Mouse (Mus musculus) embryonic stem cell, embryonic (primary cell): Measurements from ENCODE around the gene Jakmip3.

Source experiments
- CTCF ChIA-PET, 4 experiments: fragments of 300-600 bp in 2 of 4; fragments of 350-600 bp in 2 of 4; sonication (Branson Sonifier 250); formaldehyde crosslinking; loops; one replicate each; lab custom pipeline; 2022; ENCODE audit warnings: inconsistent platforms in 2 of 4; lab: Charles Lee
- POLR2A ChIA-PET, 4 experiments: fragments of 300-600 bp in 2 of 4; fragments of 350-600 bp in 2 of 4; sonication (Branson Sonifier 250); formaldehyde crosslinking; loops; one replicate each; lab custom pipeline; 2022; ENCODE audit warnings: antibody characterized with exemption in 4 of 4, inconsistent platforms in 1 of 4; lab: Charles Lee

The Jakmip3 gene

DNA sequence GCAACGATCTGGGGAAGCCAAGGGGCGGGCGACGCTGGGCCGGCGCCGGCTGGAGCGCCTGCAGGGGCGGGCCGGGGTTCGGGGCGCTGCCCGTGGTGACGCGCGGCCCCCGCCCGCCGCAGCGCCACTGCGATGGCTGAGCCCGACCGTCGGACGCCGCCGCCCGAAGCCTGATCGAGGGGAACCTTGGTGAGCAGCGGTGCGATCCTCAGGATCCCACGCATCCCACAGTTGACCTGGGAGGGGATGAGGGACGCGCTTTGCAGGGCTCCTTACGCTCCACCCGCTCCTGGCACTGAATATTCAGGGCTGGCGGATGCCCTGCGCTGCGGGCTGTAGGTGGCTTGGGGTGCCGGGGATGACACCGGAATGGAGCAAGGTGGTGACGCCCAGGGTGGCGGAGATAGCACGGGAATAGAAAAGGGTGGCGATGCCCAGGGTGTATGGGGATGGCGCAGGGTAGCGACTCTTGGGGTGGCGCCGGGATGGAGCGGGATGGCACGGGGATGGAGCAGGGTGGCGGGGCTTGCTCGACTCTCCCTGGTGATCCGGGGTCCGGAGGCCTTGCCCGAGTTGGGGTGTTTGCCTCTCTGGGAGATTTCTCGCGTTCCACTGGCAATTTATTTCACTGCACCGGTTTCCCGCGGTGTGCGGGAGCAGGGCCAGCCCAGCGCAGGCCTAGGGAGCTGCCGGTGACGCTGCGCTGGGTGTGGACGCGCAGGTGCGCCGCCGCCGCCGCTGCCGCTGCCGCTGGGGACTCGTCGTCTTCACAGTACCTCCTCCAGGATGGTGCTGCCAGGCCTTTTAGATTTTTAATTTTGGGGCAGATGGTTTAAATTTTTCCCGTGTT lies at the start of gene Jakmip3:
TSS of gene Jakmip3 (plus strand) at position 119 of the 850 bp plus-strand sequence.
- ChIA-PET POLR2A (no interaction called here), CTCF (interaction anchor here in 1 of 4 experiments (1.0 to 1.5 kb wide), 3 partner anchors 17 to 251 kb away, joined by 3 to 4 read pairs (median 3); no protein-coding TSS in a partner anchor)

DNA sequence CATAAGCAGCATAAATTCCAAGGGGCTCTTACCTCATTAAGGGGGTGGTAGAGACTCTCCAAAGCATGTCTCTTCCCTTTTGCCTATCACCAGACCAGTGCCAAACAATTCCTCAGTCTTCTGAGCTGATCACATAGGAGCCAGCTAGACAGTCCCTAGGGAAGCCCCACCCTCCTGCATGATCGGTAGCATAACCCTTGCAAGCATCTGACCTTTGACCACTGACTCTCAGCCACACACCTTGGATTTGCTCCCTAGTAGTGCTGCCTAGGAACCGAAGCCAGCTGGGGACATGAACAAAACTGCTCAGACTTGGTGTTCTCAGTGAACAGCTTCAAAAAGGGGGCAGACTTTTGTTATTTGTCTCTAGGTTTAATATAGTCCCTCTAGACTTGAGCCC lies 42.4 kb upstream of the Jakmip3 start:
- ChIA-PET CTCF (interaction anchor here in 2 of 4 experiments (0.6 to 1.1 kb wide), 3 partner anchors 21 to 403 kb away, joined by 3 to 5 read pairs (median 3); no protein-coding TSS in a partner anchor), POLR2A (interaction anchor here in 2 of 4 experiments (1.0 to 2.3 kb wide), 8 partner anchors 9 to 49 kb away, joined by 3 to 9 read pairs (median 5); no protein-coding TSS in a partner anchor)

DNA sequence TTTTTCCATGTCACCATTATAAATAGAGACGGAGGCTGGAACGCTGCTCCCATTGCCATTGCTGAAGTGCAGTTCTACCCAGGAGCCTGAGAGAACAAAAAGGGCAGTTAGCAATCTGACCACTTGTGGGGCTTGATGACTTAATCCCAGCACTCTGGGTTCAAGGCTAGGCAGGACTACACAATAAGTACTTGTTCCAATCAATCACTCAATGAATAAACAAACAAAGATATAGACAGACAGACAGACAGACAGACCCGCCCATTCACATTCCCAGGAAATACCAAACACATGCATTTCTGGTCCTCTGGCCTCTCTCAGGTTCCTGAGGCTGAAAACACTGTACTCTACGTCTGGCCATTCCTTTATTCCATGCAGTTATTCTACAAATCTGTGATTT lies 41.8 kb upstream of the Jakmip3 start:
- POLR2A ChIA-PET, result interaction anchor here in 2 of 4 experiments (1.0 to 2.3 kb wide), 6 partner anchors 9 to 49 kb away, joined by 3 to 9 read pairs (median 5); no protein-coding TSS in a partner anchor
- CTCF ChIA-PET, result interaction anchor here in 2 of 4 experiments (0.6 to 1.6 kb wide), 3 partner anchors 20 to 366 kb away, joined by 3 read pairs; no protein-coding TSS in a partner anchor

DNA sequence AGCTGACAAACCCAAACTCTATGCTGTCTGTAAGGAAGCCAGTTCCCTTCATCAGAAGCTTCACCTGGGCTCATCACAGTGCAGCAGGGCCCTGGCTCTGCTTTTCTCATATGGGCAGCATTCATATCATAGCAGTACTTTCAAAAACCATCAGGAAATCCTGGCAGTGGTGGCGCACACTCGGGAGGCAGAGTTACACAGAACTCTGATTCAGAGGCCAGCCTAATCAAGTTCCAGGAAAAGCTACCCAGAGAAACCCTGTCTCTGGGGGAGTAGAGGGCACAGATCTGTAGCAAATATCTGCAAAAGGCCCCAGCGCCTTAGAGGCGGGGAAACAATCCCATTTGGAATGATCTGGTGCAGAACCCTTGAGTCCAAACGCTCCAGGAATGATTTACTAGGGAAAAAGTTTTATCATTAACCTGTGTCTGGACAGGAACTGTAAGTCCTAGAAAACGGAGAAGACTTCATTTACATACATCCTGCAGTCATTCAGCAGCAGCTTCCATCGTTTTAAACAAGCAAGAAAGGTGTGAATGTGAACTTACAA lies 36.6 kb upstream of the Jakmip3 start:
- POLR2A ChIA-PET, result interaction anchor here in 2 of 4 experiments (1.0 to 2.3 kb wide), 4 partner anchors 10 to 58 kb away, joined by 3 to 10 read pairs (median 6); partner anchors contain the start of genes Mapk1ip1 (in 1 of the 2) and Ppp2r2d (in 1 of the 2)
- CTCF ChIA-PET, result interaction anchor here in 2 of 4 experiments (0.6 to 3.9 kb wide), 3 partner anchors 19 to 947 kb away, joined by 3 to 15 read pairs (median 4); no protein-coding TSS in a partner anchor

- POLR2A ChIA-PET, result interaction anchor here in 3 of 4 experiments (0.9 to 3.2 kb wide), 18 partner anchors 8 to 307 kb away, joined by 3 to 29 read pairs (median 4); partner anchors contain the start of genes Mapk1ip1 (in 2 of the 3), Ppp2r2d (in 2 of the 3), Lrrc27 (in 1 of the 3) and Stk32c (in 1 of the 3)
Measured at GRCm38 (mm10) chr7:138906441-138906840, 34.1 kb upstream of the Jakmip3 start.

DNA sequence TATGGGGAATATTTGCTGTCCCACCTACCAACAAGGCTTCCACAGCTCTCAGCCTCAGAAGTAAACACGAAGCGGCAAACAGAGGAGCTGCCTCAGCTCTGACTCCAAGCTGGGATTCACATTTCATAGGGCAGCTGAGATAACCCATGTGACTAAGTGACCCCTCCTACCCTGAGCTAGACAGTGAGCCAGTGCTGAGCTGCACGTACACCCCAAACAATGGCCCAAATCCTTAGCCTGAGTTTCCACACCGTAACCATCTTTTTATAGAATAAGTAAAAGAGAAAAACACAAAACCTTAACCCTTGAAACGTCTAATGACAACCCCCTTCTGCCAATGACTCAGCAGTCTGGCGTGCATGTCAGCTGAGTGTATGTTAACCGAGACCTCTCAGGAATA lies 33.5 kb upstream of the Jakmip3 start:
- ChIA-PET POLR2A (interaction anchor here (0.7 to 3.2 kb wide), 23 partner anchors 9 to 306 kb away, joined by 3 to 29 read pairs (median 4); partner anchors contain the start of genes Mapk1ip1 (in 2 of the 4), Ppp2r2d (in 2 of the 4), Lrrc27 (in 1 of the 4) and Stk32c (in 1 of the 4)), CTCF (interaction anchor here (0.6 to 1.8 kb wide), 6 partner anchors 12 to 72 kb away, joined by 3 to 7 read pairs (median 4); no protein-coding TSS in a partner anchor)

More at GRCm38 (mm10) chr7:138906441-138906840, 34.1 kb upstream of the Jakmip3 start:
- CTCF ChIA-PET, result interaction anchor here in 3 of 4 experiments (0.6 to 3.9 kb wide), 8 partner anchors 12 to 959 kb away, joined by 3 to 15 read pairs (median 4); no protein-coding TSS in a partner anchor

GRCm38 (mm10) chr7:138907976-138908375 lies 32.6 kb upstream of the Jakmip3 start:
- CTCF ChIA-PET, result interaction anchor here in 3 of 4 experiments (0.7 to 1.8 kb wide), 4 partner anchors 14 to 125 kb away, joined by 3 to 8 read pairs (median 6); no protein-coding TSS in a partner anchor
- POLR2A ChIA-PET, result interaction anchor here (0.8 to 3.0 kb wide), 12 partner anchors 10 to 1471 kb away, joined by 3 to 29 read pairs (median 3); partner anchors contain the start of genes Mapk1ip1 (in 1 of the 4) and Ppp2r2d (in 1 of the 4)

DNA sequence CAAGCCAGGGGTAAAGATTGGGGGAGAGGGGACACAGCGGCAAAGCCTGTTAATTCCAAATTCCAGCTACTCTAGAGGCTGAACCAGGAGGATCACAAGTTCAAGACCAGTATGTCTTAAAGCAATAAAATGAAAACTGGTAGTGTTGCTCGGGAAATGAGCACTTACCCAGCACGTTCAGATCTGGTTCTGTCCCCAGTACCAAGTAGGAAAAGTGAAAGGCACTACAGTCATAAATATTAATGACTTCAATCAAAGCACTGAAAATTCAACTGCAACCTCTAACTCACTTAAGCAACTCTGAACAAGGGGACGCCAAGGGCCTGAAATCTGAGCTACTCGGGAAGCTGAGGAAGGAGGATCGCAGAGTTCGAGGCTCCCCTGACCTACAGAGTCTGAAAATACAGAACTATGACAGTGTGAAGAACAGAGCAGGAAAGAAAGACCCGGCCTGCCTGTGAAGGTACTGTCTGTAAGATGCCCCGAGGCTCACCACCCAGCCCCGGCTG lies 31.7 kb upstream of the Jakmip3 start:
- ChIA-PET CTCF (interaction anchor here in 2 of 4 experiments (1.2 to 1.8 kb wide), 2 partner anchors 14 to 15 kb away, joined by 3 to 6 read pairs; no protein-coding TSS in a partner anchor), POLR2A (interaction anchor here in 2 of 4 experiments (1.0 to 3.0 kb wide), 6 partner anchors 15 to 1472 kb away, joined by 3 to 29 read pairs (median 3); partner anchors contain the start of genes Mapk1ip1 (in 1 of the 2) and Ppp2r2d (in 1 of the 2))

- CTCF ChIA-PET, result interaction anchor here in 3 of 4 experiments (0.6 to 1.8 kb wide), 9 partner anchors 10 to 69 kb away, joined by 3 to 10 read pairs (median 3); no protein-coding TSS in a partner anchor
- POLR2A ChIA-PET, result interaction anchor here in 3 of 4 experiments (0.8 to 3.0 kb wide), 15 partner anchors 10 to 1473 kb away, joined by 3 to 29 read pairs (median 4); partner anchors contain the start of genes Mapk1ip1 (in 2 of the 3) and Ppp2r2d (in 2 of the 3)
Measured at GRCm38 (mm10) chr7:138909277-138910192, 31.0 kb upstream of the Jakmip3 start, which contains the start of gene Bnip3. Gene Bnip3 (minus strand): TSS chr7:138909519.

- POLR2A ChIA-PET, result interaction anchor here in 3 of 4 experiments (0.7 to 1.9 kb wide), 15 partner anchors 9 to 64 kb away, joined by 3 to 15 read pairs (median 3); partner anchors contain the start of genes Mapk1ip1 (in 2 of the 3) and Ppp2r2d (in 2 of the 3)
- CTCF ChIA-PET, result interaction anchor here in 3 of 4 experiments (0.6 to 1.8 kb wide), 8 partner anchors 9 to 70 kb away, joined by 3 to 10 read pairs (median 4); no protein-coding TSS in a partner anchor
Measured at GRCm38 (mm10) chr7:138910193-138910562, 30.4 kb upstream of the Jakmip3 start.

DNA sequence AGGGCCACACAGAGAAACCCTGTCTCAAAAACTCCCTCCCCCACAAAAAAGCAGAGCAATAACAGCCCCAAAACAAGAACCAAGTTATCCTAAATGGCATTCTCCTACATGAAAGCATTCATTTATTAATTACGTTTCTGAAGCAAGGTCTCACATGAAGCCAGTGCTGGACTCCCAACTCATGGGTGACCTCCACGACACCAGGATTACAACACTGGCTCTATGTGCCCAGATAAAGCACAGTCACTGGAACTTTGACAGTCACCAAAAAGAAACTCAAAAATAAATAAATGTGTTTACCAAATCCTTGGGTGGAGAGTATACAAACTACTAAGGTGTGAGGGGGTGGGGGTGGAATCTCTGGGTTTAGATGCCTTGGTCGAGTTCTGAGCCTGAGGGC lies 26.9 kb upstream of the Jakmip3 start:
- ChIA-PET CTCF (no interaction called here), POLR2A (interaction anchor here in 2 of 4 experiments (0.6 to 1.3 kb wide), 2 partner anchors 63 to 98 kb away, joined by 3 to 5 read pairs; no protein-coding TSS in a partner anchor)

DNA sequence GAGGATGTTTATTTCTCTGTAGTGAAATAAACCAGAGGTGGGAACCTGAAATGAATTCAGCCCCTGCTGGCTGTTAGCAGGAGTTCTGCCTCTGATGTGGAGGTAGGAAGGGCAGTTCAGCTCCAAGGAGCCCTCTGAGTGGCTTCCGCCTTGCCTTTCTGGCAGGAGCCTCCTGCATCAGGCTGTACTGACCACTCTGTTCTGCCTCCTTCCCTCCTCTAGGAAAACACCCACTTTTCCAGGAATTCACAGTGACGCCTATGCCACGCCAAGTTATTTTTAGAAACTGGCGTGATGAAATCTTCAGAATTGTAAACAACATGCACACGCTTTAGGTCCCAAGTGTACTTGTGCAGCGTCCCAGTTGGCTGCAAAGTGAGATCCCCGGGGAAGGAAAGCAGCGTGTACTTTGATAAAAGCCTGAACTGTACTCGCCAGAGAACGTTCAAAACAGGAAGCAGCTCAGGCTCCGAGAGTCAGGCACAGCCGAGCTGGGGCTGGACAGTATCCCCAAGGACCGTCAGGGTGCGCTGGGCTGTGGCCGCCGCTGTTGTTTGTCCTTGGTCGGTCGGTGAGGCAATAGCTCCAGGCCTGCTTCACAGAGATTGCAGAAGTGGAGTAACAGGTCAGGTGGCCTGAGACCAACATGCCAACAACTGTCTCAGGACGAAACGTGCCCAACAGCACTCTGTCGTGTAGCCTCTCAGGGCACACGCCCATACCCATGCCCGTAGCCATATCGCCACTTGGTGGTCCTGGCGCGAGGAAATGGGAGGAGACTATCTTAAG lies 21.2 kb upstream of the Jakmip3 start:
- ChIA-PET POLR2A (interaction anchor here in 3 of 4 experiments (0.8 to 2.1 kb wide), 9 partner anchors 8 to 73 kb away, joined by 3 to 11 read pairs (median 3); partner anchors contain the start of genes Mapk1ip1 (in 1 of the 3) and Ppp2r2d (in 1 of the 3)), CTCF (interaction anchor here (0.6 to 1.7 kb wide), 14 partner anchors 9 to 1310 kb away, joined by 3 to 6 read pairs (median 3); no protein-coding TSS in a partner anchor)

- POLR2A ChIA-PET, result interaction anchor here in 2 of 4 experiments (0.9 to 1.3 kb wide), 2 partner anchors 71 to 76 kb away, joined by 3 read pairs; partner anchors contain the start of genes Mapk1ip1 (in 1 of the 2) and Ppp2r2d (in 1 of the 2)
Measured at GRCm38 (mm10) chr7:138921611-138922010, 18.9 kb upstream of the Jakmip3 start.

DNA sequence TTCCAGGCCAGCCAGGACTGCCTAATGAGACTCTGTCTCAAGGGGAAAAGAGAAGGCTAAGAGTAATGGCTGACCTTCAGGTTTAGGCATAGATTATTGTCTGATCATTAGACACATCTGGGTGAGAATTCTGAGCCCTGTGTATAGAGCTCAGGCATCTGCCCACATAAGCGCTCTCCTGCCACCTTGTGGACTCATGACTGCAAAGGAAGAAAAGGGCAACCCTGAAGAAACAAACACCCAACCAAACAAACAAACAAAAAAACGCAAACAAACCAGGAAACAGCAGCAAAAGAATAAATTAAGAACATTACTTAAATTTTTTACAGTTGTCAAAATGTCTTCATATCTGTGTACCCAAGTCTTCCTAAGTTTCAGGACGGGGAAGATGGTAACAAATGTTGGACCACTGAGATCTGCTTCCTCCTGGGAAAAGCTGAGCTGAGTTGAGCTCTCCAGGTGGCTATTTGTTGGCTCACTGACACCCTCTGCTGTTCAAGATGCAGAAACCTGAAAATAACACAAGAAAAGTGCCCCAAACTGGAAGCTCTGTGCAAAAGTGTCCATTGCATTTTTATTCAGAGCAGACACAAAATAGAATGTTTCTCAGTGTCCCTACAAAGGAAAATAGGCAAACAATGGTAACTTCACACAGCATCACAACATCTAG lies 16.6 kb upstream of the Jakmip3 start:
- POLR2A ChIA-PET, result interaction anchor here (0.7 to 2.2 kb wide), 15 partner anchors 14 to 92 kb away, joined by 3 to 7 read pairs (median 4); partner anchors contain the start of genes Mapk1ip1 (in 2 of the 4) and Ppp2r2d (in 2 of the 4)

More at GRCm38 (mm10) chr7:138921611-138922010, 18.9 kb upstream of the Jakmip3 start:
- CTCF ChIA-PET, result interaction anchor here in 1 of 4 experiments (1.0 to 3.9 kb wide), 3 partner anchors 66 to 147 kb away, joined by 3 to 110 read pairs (median 3); no protein-coding TSS in a partner anchor

More for the DNA sequence above, 16.6 kb upstream of the Jakmip3 start:
- CTCF ChIA-PET, result interaction anchor here (0.5 to 3.9 kb wide), 70 partner anchors 11 to 1446 kb away, joined by 3 to 110 read pairs (median 4); partner anchors contain the start of genes Dpysl4 (in 2 of the 4), Mapk1ip1 (in 2 of the 4), Ppp2r2d (in 2 of the 4) and Tcerg1l (in 1 of the 4)
